Mouse (Mus musculus) neural tube, embryonic 12.5 days (tissue): ENCODE results near the gene Ercc1. TPM values are rescaled to one million over a fixed set of nuclear protein-coding genes. Genes with fewer than 3 reads are reported as not detected.

ENCODE experiments used
- ATAC-seq: fragments of 200-750 bp; cut with Nextera tagmentation; 2 replicates; pipeline ENCODE4 v1.8.0; 2017; ENCODE audit warnings: low read depth, mild to moderate bottlenecking, moderate TSS enrichment, moderate library complexity; ENCODE audit not compliant: low FRiP score
- H3K27ac ChIP-seq: fragments of 300-500 bp; sonication (generic); 2 replicates; pipeline ENCODE4 v1.5.1; 2016
- H3K27me3 ChIP-seq: fragments of 300-500 bp; sonication (generic); replicated peaks from 2 replicates; pipeline ENCODE4 v1.6.1; 2016; ENCODE audit warnings: mild to moderate bottlenecking
- H3K36me3 ChIP-seq: fragments of 300-500 bp; sonication (generic); 2 replicates; pipeline ENCODE4 v1.6.1; 2016; ENCODE audit warnings: mild to moderate bottlenecking
- H3K4me1 ChIP-seq: fragments of 300-500 bp; sonication (generic); 2 replicates; pipeline ENCODE4 v1.6.1; 2016
- H3K4me2 ChIP-seq: fragments of 300-500 bp; sonication (generic); replicated peaks from 2 replicates; pipeline ENCODE4 v1.6.1; 2016; ENCODE audit warnings: mild to moderate bottlenecking
- H3K4me3 ChIP-seq: fragments of 300-500 bp; sonication (generic); 2 replicates; pipeline ENCODE4 v1.5.1; 2016
- H3K9ac ChIP-seq: fragments of 300-500 bp; sonication (generic); 2 replicates; pipeline ENCODE4 v1.6.1; 2016; ENCODE audit warnings: mild to moderate bottlenecking
- H3K9me3 ChIP-seq: fragments of 300-500 bp; sonication (generic); 2 replicates; pipeline ENCODE4 v1.6.1; 2016; ENCODE audit warnings: mild to moderate bottlenecking
- WGBS: fragments of 180-500 bp; shearing (Covaris S2); methylation state at CpG from one replicate; pipeline ENCODE4 v1.1.7; 2016; 5-methylcytosine and 5-hydroxymethylcytosine counted together
- polyA plus RNA-seq: library from polyadenylated mRNA; unstranded; fragments of >200 nt; fragmentation: Nextera tagmentation; extraction: Ambion mirVana; gene quantifications from 2 replicates; pipeline ENCODE4 v1.2.1, GENCODE M21; 2016

The Ercc1 gene
- polyA plus RNA-seq, 1 experiment from 2014 or later: 103 TPM

DNA sequence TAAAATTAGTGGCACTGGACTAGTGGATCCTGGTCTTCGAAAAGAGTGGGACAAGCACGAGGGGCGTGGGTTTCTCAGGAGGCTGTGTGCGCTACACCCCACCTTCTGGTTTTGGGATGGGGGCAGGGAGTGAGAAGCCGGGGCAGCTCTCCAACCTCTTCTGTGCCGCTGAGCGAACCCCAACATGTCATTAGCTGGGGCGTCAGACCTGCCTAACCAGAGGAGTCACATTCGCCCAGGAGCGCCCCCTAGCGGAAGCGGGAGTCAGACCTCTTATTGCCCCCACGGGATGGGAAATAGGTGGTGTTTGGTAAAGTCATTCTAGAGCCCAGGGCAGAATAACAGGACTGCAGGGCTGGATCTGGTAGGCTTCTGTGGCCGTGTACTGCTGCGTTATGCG is 17.1 kb downstream of the Ercc1 start:
- Histone ChIP-seq H3K27ac (no peak overlapping the region), H3K27me3 (no peaks in the 10 kb centered on the region), H3K4me2 (peak overlapping the region; percentile 99), H3K9ac (no peak overlapping the region), H3K4me3 (peak overlapping the region; percentile 67), H3K4me1 (peaks cover 29% of the 10 kb centered on the region), H3K36me3 (peaks cover 12% of the 10 kb centered on the region), H3K9me3 (no peaks in the 10 kb centered on the region)
- 16% methylated on average over 16 of the region's 16 CpGs for WGBS
- ATAC-seq: no peak

DNA sequence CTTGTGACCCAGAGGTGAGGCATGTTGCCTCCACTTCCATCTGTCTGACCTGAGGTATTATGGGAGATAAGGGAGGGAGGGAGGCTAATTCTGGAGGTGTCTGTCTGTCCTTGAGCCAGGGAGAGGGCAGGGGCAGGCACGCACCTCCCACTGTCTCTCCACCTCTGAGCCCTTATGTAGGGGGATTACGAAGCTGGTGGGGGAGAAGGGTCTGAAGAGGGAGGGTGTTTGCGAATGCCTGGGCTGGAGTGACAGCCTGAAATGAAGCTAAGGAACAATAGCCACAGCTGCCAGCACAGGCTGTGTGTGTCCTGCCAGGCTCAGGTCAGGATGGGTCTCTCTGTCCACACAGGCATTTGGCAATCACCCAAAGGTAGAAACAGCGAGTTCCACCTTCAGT is 17.7 kb downstream of the Ercc1 start:
- no peak overlapping the region for H3K4me3 ChIP-seq

DNA sequence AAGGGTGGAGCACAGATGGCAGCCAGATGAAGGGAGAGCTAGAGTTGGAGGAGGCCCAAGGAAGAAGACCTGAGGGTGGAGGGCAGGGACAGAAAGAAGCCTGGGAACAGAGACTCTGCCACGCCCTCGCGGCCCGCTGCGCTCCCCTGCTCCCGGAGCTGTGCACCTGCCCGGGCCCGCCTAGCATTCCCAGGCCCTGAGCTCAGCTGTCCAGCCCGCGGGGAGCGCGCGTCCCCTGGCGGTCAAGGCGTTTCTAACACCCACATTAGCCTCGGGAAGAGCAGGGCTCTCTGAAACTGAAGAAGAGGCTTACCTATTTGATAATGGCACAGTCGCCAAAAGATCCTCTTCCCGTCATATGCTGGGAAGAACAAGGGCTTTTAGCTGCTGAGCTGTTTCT is 19.3 kb downstream of the Ercc1 start:
- H3K9ac ChIP-seq: no peak overlapping the region
- no peaks in the 10 kb centered on the region for H3K36me3 ChIP-seq
- H3K4me1 ChIP-seq: peaks cover 19% of the 10 kb centered on the region
- no peak for ATAC-seq
- H3K27ac ChIP-seq: no peak overlapping the region
- peak overlapping the region; percentile 18; the same call in 1 of the 2 replicates for H3K4me2 ChIP-seq
- no peak overlapping the region for H3K4me3 ChIP-seq
- H3K27me3 ChIP-seq: 0 out of 2 replicates have a peak, but pooled peaks cover 4% of the 10 kb centered on the region
- no peaks in the 10 kb centered on the region for H3K9me3 ChIP-seq
- 6% methylated on average over 18 of the region's 18 CpGs for WGBS

More for the DNA sequence above, 17.7 kb downstream of the Ercc1 start:
- ATAC-seq: no peak
- H3K4me2 ChIP-seq: peak overlapping the region; percentile 99; the same call in 1 of the 2 replicates
- WGBS: 60% methylated on average over 4 of the region's 4 CpGs
- no peaks in the 10 kb centered on the region for H3K9me3 ChIP-seq
- peaks cover 8% of the 10 kb centered on the region for H3K36me3 ChIP-seq
- no peaks in the 10 kb centered on the region for H3K27me3 ChIP-seq
- H3K9ac ChIP-seq: no peak overlapping the region
- no peak overlapping the region for H3K27ac ChIP-seq
- H3K4me1 ChIP-seq: peaks cover 29% of the 10 kb centered on the region

DNA sequence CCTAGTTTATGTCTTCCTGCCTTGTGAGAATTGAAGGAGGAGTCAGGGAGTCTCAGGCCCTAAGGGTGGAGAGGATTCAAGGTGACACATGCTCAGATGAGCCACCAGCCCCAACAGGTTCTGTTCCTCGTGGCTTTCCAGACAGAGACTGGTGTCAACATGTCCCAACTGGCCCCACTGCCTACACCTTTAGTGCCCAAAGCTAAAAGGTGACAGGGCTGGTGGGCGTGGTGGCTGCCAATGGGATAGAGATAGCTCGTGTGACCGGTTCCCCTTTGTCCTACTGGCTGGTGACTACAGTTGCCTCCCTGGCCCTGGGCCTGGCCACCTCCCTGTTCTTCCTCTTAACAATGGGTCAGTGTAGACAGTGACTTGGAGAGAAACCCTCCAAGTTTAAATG is 20.8 kb downstream of the Ercc1 start:
- no peak overlapping the region for H3K9ac ChIP-seq
- no peaks in the 10 kb centered on the region for H3K36me3 ChIP-seq
- WGBS: 80% methylated on average over 4 of the region's 4 CpGs
- no peak overlapping the region for H3K4me3 ChIP-seq
- 0 out of 2 replicates have a peak, but pooled peaks cover 8% of the 10 kb centered on the region for H3K27me3 ChIP-seq
- H3K4me1 ChIP-seq: peaks cover 18% of the 10 kb centered on the region
- H3K9me3 ChIP-seq: no peaks in the 10 kb centered on the region
- H3K4me2 ChIP-seq: no peak overlapping the region
- H3K27ac ChIP-seq: no peak overlapping the region
- ATAC-seq: no peak

DNA sequence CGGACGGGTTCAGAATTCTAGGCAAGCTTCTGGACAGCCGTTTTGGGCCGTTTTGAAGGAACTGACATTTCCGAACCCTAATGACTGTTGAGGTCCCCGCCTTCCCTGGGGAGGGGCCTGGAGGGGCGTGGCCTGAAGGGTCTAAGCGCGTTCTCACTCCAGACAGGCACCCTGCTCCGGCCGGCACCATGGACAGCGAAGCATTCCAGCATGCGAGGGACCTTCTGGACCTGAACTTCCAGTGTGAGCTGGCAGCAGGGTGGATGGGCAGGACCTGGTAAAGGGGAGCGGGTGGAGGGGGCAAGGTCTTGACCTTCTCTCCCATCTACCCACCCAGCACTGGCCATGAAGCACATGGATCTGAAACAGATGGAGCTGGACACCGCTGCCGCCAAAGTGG is 23.8 kb downstream of the Ercc1 start:
- 24% methylated on average over 16 of the region's 16 CpGs for WGBS

DNA sequence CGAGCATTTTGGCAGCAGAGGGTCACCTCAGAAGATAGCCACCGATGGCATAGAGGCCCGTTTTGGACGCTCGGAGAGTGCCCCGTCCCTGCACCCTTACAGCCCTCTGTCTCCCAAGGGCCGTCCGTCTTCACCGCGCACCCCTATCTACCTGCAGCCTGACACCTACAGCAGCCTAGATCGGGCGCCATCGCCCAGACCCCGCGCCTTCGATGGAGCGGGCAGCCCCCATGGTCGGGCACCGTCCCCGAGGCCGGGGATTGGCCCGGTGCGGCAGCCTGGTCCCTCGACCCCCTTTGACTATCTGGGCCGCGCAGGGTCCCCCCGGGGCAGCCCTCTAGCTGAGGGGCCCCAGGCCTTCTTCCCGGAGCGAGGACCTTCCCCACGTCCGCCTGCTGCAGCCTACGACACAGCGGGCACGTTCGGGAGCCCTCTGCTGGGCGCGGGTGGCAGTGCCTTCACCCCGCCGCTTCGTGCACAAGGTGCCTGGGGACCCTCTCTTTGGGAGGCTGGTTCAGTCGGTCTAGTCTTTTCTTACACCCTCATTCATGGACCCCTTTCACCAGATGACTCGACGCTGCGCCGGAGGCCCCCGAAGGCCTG is 25.3 kb downstream of the Ercc1 start:
- WGBS: 10% methylated on average over 46 of the region's 46 CpGs
- peak overlapping the region; percentile 62 for H3K9ac ChIP-seq
- peak; percentile 76 for ATAC-seq
- peak overlapping the region; percentile 38 for H3K4me3 ChIP-seq
- 0 out of 2 replicates have a peak, but pooled peaks cover 8% of the 10 kb centered on the region for H3K27me3 ChIP-seq
- H3K4me2 ChIP-seq: peak overlapping the region; percentile 74
- no peaks in the 10 kb centered on the region for H3K9me3 ChIP-seq
- H3K36me3 ChIP-seq: no peaks in the 10 kb centered on the region
- no peak overlapping the region for H3K27ac ChIP-seq
- peaks cover 4% of the 10 kb centered on the region; the same call in 1 of the 2 replicates for H3K4me1 ChIP-seq

More for the DNA sequence above, 23.8 kb downstream of the Ercc1 start:
- no peaks in the 10 kb centered on the region for H3K9me3 ChIP-seq
- ATAC-seq: no peak
- H3K4me1 ChIP-seq: peaks cover 4% of the 10 kb centered on the region; the same call in 1 of the 2 replicates
- H3K36me3 ChIP-seq: no peaks in the 10 kb centered on the region
- H3K4me2 ChIP-seq: no peak overlapping the region
- 0 out of 2 replicates have a peak, but pooled peaks cover 8% of the 10 kb centered on the region for H3K27me3 ChIP-seq
- H3K27ac ChIP-seq: no peak overlapping the region
- H3K4me3 ChIP-seq: no peak overlapping the region
- H3K9ac ChIP-seq: no peak overlapping the region

DNA sequence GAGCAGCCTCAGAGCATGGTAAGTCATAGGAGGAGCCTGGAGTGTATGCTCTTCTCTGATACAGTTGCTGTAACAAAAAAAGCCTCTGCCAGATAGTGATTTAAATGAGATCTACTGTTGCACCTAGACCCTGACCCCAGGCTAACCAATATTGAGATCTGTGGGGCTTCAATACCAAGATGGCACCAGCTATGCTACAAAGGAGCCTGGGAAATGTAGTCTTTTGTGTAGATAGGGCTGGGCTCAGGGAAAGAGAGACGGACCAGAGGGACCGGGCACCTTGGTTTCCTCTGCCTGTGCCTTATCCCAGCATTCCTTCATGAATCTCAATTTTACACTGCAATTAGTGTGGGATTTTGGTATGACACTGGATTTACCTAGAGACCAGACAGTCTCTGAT is 28.8 kb downstream of the Ercc1 start:
- Histone ChIP-seq H3K9me3 (no peaks in the 10 kb centered on the region), H3K36me3 (peaks cover 5% of the 10 kb centered on the region), H3K9ac (no peak overlapping the region), H3K4me2 (no peak overlapping the region), H3K4me1 (peaks cover 4% of the 10 kb centered on the region; the same call in 1 of the 2 replicates), H3K27me3 (0 out of 2 replicates have a peak, but pooled peaks cover 8% of the 10 kb centered on the region), H3K4me3 (no peak overlapping the region), H3K27ac (no peak overlapping the region)
- ATAC-seq: no peak
- 83% methylated on average over 2 of the region's 2 CpGs for WGBS

DNA sequence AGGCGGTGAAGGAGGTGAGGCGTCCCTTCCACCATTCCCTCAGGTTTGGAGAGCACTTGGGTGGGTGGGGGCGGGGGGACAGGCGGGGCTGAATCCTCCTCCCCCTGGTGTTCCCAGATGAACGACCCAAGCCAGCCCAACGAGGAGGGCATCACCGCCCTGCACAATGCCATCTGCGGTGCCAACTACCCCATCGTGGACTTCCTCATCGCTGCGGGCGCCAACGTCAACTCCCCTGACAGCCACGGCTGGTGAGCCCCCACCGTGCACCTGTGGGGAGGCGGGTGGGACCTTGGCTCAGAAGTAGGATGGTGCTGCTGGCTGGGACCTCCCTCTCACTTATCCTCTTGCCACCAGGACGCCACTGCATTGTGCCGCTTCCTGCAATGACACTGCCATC is 30.8 kb downstream of the Ercc1 start:
- 74% methylated on average over 18 of the region's 18 CpGs for WGBS
- no peak for ATAC-seq
- no peak overlapping the region for H3K4me3 ChIP-seq

DNA sequence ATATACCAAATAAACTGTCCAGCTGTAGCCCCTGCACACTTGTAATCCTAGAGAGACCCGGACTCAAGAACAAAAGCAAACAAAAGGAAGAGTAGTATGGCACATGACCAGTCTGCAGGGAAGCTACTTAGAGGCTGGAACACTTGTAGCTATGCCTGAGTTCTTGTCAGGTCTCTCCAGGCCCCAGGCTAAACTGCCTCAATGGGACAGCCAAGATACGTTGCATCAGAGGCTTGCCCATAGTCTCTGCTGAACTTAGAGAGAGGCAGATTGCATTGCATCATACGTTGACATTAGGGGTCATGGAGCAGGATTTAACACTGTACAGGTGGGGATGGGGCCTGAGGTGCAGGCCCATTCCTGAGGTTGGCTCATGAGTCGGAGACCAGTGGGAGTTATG is 31.4 kb downstream of the Ercc1 start:
- no peak overlapping the region for H3K4me2 ChIP-seq
- H3K4me3 ChIP-seq: no peak overlapping the region
- peaks cover 5% of the 10 kb centered on the region for H3K36me3 ChIP-seq
- no peaks in the 10 kb centered on the region for H3K27me3 ChIP-seq
- H3K4me1 ChIP-seq: no peaks in the 10 kb centered on the region
- ATAC-seq: no peak
- 91% methylated on average over 4 of the region's 4 CpGs for WGBS
- no peak overlapping the region for H3K9ac ChIP-seq
- H3K9me3 ChIP-seq: no peaks in the 10 kb centered on the region
- no peak overlapping the region for H3K27ac ChIP-seq

More for the DNA sequence above, 30.8 kb downstream of the Ercc1 start:
- Histone ChIP-seq H3K36me3 (peaks cover 5% of the 10 kb centered on the region), H3K27me3 (no peaks in the 10 kb centered on the region), H3K9ac (no peak overlapping the region), H3K27ac (no peak overlapping the region), H3K4me1 (no peaks in the 10 kb centered on the region), H3K4me2 (no peak overlapping the region), H3K9me3 (no peaks in the 10 kb centered on the region)

DNA sequence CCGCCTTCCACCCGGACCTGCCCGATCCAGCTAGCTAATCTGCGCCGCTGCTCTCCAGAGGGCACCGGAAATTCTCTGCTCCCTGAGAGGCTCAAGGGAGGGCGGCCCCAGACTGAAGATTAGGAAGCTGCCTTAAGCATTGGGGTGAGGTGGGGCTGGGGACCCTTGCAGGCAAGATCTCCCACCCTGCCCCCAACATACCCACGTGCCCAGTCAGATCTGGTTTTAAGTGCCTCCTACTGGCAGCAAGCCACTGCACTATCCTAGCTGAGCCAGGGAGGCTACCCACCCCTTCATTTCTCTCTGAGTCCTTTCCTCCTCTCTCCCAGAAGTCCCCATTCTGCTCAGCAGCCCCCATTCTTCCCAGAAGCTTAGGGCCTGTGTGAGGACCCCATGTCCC is 33.5 kb downstream of the Ercc1 start:
- Histone ChIP-seq H3K36me3 (peaks cover 5% of the 10 kb centered on the region), H3K27ac (no peak overlapping the region), H3K27me3 (no peaks in the 10 kb centered on the region), H3K9ac (no peak overlapping the region), H3K4me3 (no peak overlapping the region), H3K4me2 (no peak overlapping the region), H3K9me3 (no peaks in the 10 kb centered on the region), H3K4me1 (peaks cover 8% of the 10 kb centered on the region)
- WGBS: 78% methylated on average over 8 of the region's 8 CpGs
- no peak for ATAC-seq

DNA sequence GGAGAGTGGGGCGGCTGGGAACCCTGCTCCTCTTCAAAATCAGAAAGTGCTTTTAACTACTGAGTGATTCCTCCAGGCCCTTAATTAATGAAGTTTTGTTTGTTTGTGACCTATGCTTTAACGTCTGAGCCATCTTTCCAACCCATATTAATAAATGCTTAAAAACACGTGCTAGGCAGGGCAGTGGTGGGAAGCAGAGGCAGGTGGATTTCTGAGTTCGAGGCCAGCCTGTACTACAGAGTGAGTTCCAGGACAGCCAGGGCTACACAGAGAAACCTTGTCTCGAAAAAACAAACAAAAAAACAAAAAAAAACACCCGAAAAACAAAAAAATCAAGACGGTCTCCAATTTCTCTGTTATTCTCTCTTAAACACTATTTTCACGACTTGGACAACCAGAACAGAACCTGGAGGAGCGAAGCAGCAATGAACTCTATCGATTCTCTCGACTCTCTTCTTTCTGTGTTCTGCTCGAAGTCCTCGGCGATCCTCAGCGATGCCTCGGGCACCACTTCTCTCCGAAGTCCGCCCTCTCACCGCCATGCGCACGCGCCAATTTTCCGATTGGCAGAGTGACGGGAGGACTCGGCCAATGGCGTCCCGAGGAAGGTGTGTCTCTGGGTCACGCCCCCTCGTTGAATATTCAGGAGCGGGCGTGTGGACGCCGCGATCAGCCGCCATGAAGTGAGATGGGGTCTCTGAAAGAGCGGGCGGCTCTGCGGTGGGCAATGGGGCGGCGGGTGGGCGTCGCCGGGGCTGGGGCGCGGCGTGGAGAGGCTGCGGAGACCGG is 37.0 kb downstream of the Ercc1 start, which contains the start of gene Ercc2:
Gene Ercc2 (plus strand): TSS at position 634 of the 789 bp plus-strand sequence.
- no peaks in the 10 kb centered on the region for H3K27me3 ChIP-seq
- WGBS: 6% methylated on average over 48 of the region's 48 CpGs
- H3K4me2 ChIP-seq: peak within 1 kb of the TSS; percentile 75
- H3K27ac ChIP-seq: no peak within 1 kb of the TSS
- H3K4me1 ChIP-seq: peaks cover 18% of the 10 kb centered on the region
- peaks cover 30% of the 10 kb centered on the region for H3K36me3 ChIP-seq
- peak within 1 kb of the TSS; percentile 94 for H3K4me3 ChIP-seq
- H3K9me3 ChIP-seq: no peaks in the 10 kb centered on the region
- peak; percentile 95 for ATAC-seq
- peak within 1 kb of the TSS; percentile 87 for H3K9ac ChIP-seq

DNA sequence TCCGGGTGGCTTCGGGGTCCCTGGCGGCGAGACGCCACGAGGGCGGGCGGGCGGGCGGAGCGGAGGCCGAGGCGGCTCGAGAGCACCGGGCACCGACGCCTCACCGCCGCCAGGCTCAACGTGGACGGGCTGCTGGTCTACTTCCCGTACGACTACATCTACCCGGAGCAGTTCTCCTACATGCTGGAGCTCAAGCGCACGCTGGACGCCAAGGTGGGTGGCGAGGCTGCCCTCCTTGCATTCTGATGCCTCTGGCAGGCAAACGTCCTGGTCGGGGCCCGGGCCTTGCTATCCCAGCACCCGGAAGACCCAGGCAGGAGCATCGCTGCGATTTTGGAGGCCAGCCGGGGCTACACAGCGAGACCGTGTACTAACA is 37.6 kb downstream of the Ercc1 start:
- WGBS: 1% methylated on average over 32 of the region's 37 CpGs
- peak overlapping the region; percentile 75 for H3K4me2 ChIP-seq
- no peaks in the 10 kb centered on the region for H3K9me3 ChIP-seq
- H3K27ac ChIP-seq: no peak overlapping the region
- no peaks in the 10 kb centered on the region for H3K27me3 ChIP-seq
- H3K4me1 ChIP-seq: peaks cover 18% of the 10 kb centered on the region
- peaks cover 36% of the 10 kb centered on the region for H3K36me3 ChIP-seq
- H3K4me3 ChIP-seq: peak overlapping the region; percentile 94
- ATAC-seq: peak; percentile 54
- H3K9ac ChIP-seq: peak overlapping the region; percentile 87
